Mouse (Mus musculus): Measurements from ENCODE around the gene Nxf3. TPM values are rescaled to one million over a fixed set of nuclear protein-coding genes. Genes with fewer than 3 reads are reported as not detected.

Nxf3 gene
- polyA plus RNA-seq (2021; fragmentation: Nextera tagmentation) = not detected in 2 replicates
- long read RNA-seq, experiment 1 = 0 reads
- long read RNA-seq, experiment 2 = 0 reads

DNA sequence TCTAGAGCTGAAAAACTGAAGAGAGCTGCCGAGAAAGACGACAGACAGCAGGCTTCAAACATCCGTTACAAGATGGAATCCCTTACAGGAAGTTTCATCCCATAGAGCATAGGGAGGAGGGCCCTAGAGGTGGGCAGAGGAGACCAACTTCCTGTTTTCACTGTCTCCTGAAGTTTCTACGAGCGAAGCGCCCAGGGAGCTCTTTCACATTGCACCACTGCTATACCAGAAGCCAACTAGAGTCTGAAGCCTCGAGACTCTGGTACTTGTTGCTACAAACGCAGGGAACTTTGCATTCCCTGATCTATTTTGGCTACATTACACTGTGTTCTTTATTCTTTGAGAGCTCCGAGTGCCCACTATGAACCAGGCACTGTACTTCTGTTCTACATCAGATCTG lies at the start of gene Nxf3:
TSS of gene Nxf3 (minus strand) at position 101 of the 400 bp plus-strand sequence.

GRCm38 (mm10) chrX:136068020-136068419 lies 17.0 kb downstream of the Nxf3 start, which contains the start of gene Bex2:
Gene Bex2, minus strand, starts transcription at chrX:136068236.

DNA sequence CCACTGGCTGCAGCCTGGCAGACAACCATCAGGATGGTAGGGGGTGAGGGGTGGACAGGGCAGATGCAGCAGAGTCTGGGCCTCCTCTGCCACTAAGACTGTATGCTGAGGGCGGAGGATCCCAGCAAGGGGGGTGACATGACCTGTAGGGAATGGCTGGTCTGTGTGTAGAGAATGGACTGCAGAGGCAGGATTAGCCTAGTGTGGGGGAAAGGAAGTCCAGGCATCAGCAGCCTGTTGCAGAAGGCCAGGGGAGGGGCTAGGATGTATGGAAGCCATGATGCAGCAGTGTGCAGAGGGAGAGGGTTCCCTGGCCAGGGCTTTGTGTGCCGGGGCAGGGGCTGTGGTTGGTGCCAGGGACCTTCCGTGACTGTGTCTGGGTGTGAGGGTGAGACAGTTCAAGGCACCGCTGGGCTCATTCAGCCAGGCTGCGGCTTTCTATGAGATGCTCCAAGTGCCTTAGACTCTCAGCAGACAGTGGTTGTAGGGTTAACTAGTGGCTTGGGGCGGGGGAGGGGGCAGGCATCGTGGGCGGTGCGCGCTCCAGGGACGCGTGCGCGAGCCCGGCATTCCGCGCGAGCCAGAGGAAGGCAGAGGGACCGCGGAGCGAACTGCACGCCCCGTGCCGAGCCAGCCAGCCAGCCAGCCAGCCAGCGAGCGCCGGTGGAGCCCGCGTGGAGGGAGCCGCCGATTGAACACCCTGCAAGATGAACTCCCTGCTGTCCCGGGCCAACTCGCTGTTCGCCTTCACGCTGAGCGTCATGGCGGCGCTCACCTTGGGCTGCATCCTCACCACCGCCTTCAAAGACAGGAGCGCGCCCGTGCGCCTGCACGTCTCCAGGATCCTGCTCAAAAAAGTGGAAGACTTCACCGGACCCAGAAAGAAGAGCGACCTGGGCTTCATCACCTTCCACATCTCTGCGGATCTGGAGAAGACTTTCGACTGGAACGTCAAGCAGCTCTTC lies 52.0 kb downstream of the Nxf3 start, which contains the start of gene Arxes1:
TSS of gene Arxes1 (plus strand) at position 569 of the 965 bp plus-strand sequence.

Other genes starting within 250 kb of the Nxf3 start
- 45.4 and 55.5 TPM in 2 replicates for gene Gprasp2, start 246.2 kb downstream of the Nxf3 start, polyA plus RNA-seq (2021; fragmentation: Nextera tagmentation)
- 78.0 and 80.9 TPM in 2 replicates for gene Arxes2, start 91.4 kb downstream of the Nxf3 start, polyA plus RNA-seq (2021; fragmentation: Nextera tagmentation)
- 30.1 and 33.2 TPM in 2 replicates for gene Arxes1, start 51.9 kb downstream of the Nxf3 start, polyA plus RNA-seq (2021; fragmentation: Nextera tagmentation)
- gene Bex2, start 17.0 kb downstream of the Nxf3 start, polyA plus RNA-seq (2021; fragmentation: Nextera tagmentation) = 685 and 687 TPM in 2 replicates
- gene Bex4, start 53.7 kb upstream of the Nxf3 start, polyA plus RNA-seq (2021; fragmentation: Nextera tagmentation) = 38.4 and 42.5 TPM in 2 replicates
- 76.8 and 80.5 TPM in 2 replicates for gene Tceal8, start 87.1 kb upstream of the Nxf3 start, polyA plus RNA-seq (2021; fragmentation: Nextera tagmentation)
- gene Tceal5, start 118.6 kb upstream of the Nxf3 start, polyA plus RNA-seq (2021; fragmentation: Nextera tagmentation) = 57.5 and 59.5 TPM in 2 replicates
- 2.1 and 3.4 TPM in 2 replicates for gene Tceal7, start 129.5 kb upstream of the Nxf3 start, polyA plus RNA-seq (2021; fragmentation: Nextera tagmentation)
- gene Bex1, start 130.3 kb upstream of the Nxf3 start, polyA plus RNA-seq (2021; fragmentation: Nextera tagmentation) = 124 and 145 TPM in 2 replicates
- 189 and 202 TPM in 2 replicates for gene Tceal9, start 159.8 kb upstream of the Nxf3 start, polyA plus RNA-seq (2021; fragmentation: Nextera tagmentation)
- gene Bex3, start 185.0 kb upstream of the Nxf3 start, polyA plus RNA-seq (2021; fragmentation: Nextera tagmentation) = 596 and 636 TPM in 2 replicates